8 mouse cellular contexts compared by ENCODE assay signal in the genomic region with DNA sequence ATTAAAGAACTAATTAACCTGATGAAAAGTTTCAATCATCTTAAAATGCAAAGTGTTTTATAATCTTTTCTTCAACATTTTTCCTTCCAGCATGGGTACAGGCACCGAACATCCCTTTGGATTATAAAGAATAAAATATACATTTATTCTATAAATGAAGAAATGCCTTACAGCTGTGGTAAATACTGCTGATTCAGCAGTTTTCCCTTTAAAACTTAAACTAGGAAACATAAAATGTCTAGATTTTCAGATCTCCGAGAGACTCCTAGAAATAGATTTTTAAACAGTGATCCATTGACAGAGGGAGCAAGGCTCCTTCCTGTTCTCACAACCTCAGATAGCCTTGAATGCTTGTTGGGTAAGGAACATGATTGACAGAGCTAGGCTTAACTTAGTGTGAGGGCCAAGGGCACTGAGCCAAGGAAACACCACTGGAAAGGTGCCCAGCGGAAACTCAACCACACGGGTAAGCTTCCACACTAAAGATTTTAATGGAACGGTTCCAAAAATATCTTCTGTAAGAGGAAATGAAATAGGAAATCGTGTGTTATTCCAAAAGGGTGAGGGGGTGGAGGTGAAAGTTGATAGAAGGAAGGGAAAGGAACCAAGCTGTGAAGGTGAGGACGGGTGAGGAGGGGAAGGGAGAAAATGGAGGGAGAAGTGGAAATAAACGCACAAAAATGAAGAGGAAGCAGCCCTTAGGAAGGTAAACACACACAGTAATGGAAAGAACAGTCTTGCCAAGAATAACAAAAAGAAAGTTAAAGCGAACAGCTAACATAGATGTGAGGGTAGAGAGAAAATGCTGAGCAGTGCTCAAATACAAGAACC.
DNase-seq lines count a peak whose midpoint lies in the region; ATAC-seq lines count a peak whose summit lies in the region.

No protein-coding gene starts in this region.

- no peak overlapping the region for H3K27ac ChIP-seq in liver, embryonic 11.5 days (ENCODE audit: low read depth, low read length)
- peak overlapping the region; percentile 61; the same call in 1 of the 2 replicates for H3K27ac ChIP-seq in kidney, embryonic 16.5 days (ENCODE audit: low read length)

- H3K27me3 ChIP-seq in liver, embryonic 11.5 days (replicated peaks; ENCODE audit: control insufficient read depth, insufficient read depth, low read length): no peaks in the 10 kb centered on the region
- no peaks in the 10 kb centered on the region for H3K27me3 ChIP-seq in kidney, embryonic 16.5 days (ENCODE audit: insufficient read depth, low read length)

- H3K9ac ChIP-seq in liver, embryonic 11.5 days (ENCODE audit: low read depth, low read length): no peak overlapping the region
- H3K9ac ChIP-seq in kidney, embryonic 16.5 days (replicated peaks; ENCODE audit: low read length): no peak overlapping the region

- peak; percentile 18 for DNase-seq in liver
- DNase-seq in liver, embryonic 11.5 days (ENCODE audit: low spot score): no peak
- DNase-seq in adrenal gland, postnatal 10 days: peak; percentile 89
- DNase-seq in heart, adult 9 months (ENCODE audit: low spot score in 2 of 2): peak; percentile 64 to 70
- peak; percentile 84 to 88 for DNase-seq in lung, postnatal 4 days
- no peak for DNase-seq in thymus, postnatal 14 days

- no peak overlapping the region for H3K4me3 ChIP-seq in liver, embryonic 11.5 days (ENCODE audit: low read depth, low read length)
- H3K4me3 ChIP-seq in kidney, embryonic 16.5 days (ENCODE audit: low read length): 0 out of 2 replicates have a peak overlapping the region, but pooled peaks have one; percentile 0

- H3K9me3 ChIP-seq in liver, embryonic 11.5 days (ENCODE audit: control insufficient read depth, low read length): no peaks in the 10 kb centered on the region
- no peaks in the 10 kb centered on the region for H3K9me3 ChIP-seq in kidney, embryonic 16.5 days (ENCODE audit: low read length)

- 56% methylated on average over 9 of the region's 9 CpGs for WGBS in liver, embryonic 11.5 days
- 38% methylated on average over 9 of the region's 9 CpGs for WGBS in kidney, embryonic 16.5 days

- H3K4me1 ChIP-seq in liver, embryonic 11.5 days (replicated peaks; ENCODE audit: control insufficient read depth, insufficient read depth, low read length): no peaks in the 10 kb centered on the region
- peaks cover 7% of the 10 kb centered on the region; the same call in 1 of the 2 replicates for H3K4me1 ChIP-seq in kidney, embryonic 16.5 days (ENCODE audit: insufficient read depth, low read length)

- no peak overlapping the region for H3K4me2 ChIP-seq in liver, embryonic 11.5 days
- H3K4me2 ChIP-seq in kidney, embryonic 16.5 days (replicated peaks; ENCODE audit: low read depth, low read length): peak overlapping the region; percentile 42

- H3K36me3 ChIP-seq in liver, embryonic 11.5 days (ENCODE audit: control insufficient read depth, insufficient read depth, low read length): no peaks in the 10 kb centered on the region
- no peaks in the 10 kb centered on the region for H3K36me3 ChIP-seq in kidney, embryonic 16.5 days (ENCODE audit: insufficient read depth, low read length)

- no peak; the same call in 1 of the 2 replicates for ATAC-seq in liver, embryonic 11.5 days (replicated peaks; ENCODE audit: low FRiP score)
- ATAC-seq in kidney, embryonic 16.5 days (ENCODE audit: low FRiP score, low TSS enrichment): peak; percentile 86
- ATAC-seq in erythroblast, adult 5-6 weeks (replicated peaks; ENCODE audit: low FRiP score, poor library complexity, severe bottlenecking): no peak

Comparison
In these comparisons a context has a peak if more than half of its experiments do, and no peak if none do; other contexts are left out.
1. DNase-seq: peak in liver (single experiment), adrenal gland, postnatal 10 days (single experiment), heart, adult 9 months (2 of 2) and lung, postnatal 4 days (2 of 2); none in liver, embryonic 11.5 days (single experiment) and thymus, postnatal 14 days (single experiment).